Mouse (Mus musculus) midbrain, embryonic 10.5 days (tissue): ENCODE results near the gene S100a4. TPM values are rescaled to one million over a fixed set of nuclear protein-coding genes. Genes with fewer than 3 reads are reported as not detected.

Experiments
- DNase-seq: peaks from one replicate; pipeline ENCODE4 v3.0.0-alpha.2; 2017; ENCODE audit warnings: low spot score
- H3K27ac ChIP-seq: fragments of 300-500 bp; sonication (generic); replicated peaks from 2 replicates; pipeline ENCODE4 v1.5.1; 2016; ENCODE audit warnings: mild to moderate bottlenecking
- H3K27me3 ChIP-seq: fragments of 300-500 bp; sonication (generic); 2 replicates; pipeline ENCODE4 v1.6.1; 2016; ENCODE audit warnings: low read depth, mild to moderate bottlenecking; ENCODE audit not compliant: poor library complexity, severe bottlenecking
- H3K36me3 ChIP-seq: fragments of 300-500 bp; sonication (generic); 2 replicates; pipeline ENCODE4 v1.6.1; 2016; ENCODE audit warnings: mild to moderate bottlenecking, moderate library complexity
- H3K4me1 ChIP-seq: fragments of 300-500 bp; sonication (generic); 2 replicates; pipeline ENCODE4 v1.6.1; 2016
- H3K4me3 ChIP-seq: fragments of 300-500 bp; sonication (generic); 2 replicates; pipeline ENCODE4 v1.5.1; 2016; ENCODE audit warnings: mild to moderate bottlenecking, moderate library complexity
- H3K9me3 ChIP-seq: fragments of 300-500 bp; sonication (generic); replicated peaks from 2 replicates; pipeline ENCODE4 v1.6.1; 2016; ENCODE audit warnings: mild to moderate bottlenecking
- WGBS: fragments of 180-500 bp; shearing (Covaris S2); methylation state at CpG from one replicate; pipeline ENCODE4 v1.1.7; 2016; 5-methylcytosine and 5-hydroxymethylcytosine counted together
- polyA plus RNA-seq: library from polyadenylated mRNA; unstranded; fragments of >200 nt; fragmentation: Nextera tagmentation; extraction: Ambion mirVana; gene quantifications from 2 replicates; pipeline ENCODE4 v1.2.1, GENCODE M21; 2016

Gene S100a4
- polyA plus RNA-seq, 1 experiment from 2014 or later = 0.35 TPM

GRCm38 (mm10) chr3:90586906-90587305 lies 16.7 kb upstream of the S100a4 start:
- 60% methylated on average over 10 of the region's 10 CpGs for WGBS
- no peak overlapping the region for H3K27ac ChIP-seq
- H3K9me3 ChIP-seq = no peaks in the 10 kb centered on the region

DNA sequence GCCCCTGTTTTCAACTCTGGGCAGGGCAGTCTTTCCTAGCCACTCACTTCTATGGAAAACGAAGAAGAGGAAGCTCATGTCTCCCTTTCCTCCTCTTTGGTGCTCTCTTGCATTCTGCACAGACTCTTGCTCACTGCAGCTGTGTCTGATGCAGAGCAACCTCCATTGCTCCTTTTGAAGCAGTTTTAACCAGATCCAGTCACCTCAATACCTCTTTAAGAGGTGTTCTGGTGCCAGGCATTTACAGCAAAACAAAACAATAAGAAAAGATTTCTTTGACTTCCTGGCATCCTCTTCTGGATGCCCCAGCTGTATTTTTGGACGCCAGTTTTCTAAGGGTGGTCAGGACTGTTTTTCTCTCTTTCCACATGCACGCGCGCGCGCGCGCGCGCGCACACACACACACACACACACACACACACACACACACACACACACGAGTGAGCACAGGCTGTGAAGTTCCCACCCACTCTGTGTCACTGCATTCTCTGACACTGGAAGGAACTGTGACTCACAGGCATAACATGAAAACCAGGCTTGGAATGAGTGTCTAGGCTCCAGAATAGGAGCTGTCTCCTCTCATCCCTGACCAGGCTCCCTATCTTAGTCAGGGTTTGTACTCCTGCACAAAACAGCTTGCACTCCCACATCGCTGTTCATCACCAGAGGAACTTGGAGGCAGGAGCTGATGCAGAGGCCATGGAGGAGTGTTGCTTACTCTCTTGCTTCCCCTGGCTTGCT lies 16.0 kb upstream of the S100a4 start:
- no peak overlapping the region for H3K27ac ChIP-seq
- DNase-seq = no peak
- H3K27me3 ChIP-seq = no peaks in the 10 kb centered on the region
- H3K36me3 ChIP-seq = no peaks in the 10 kb centered on the region
- peaks cover 11% of the 10 kb centered on the region for H3K4me1 ChIP-seq
- WGBS = 93% methylated on average over 14 of the region's 14 CpGs
- H3K9me3 ChIP-seq = no peaks in the 10 kb centered on the region
- H3K4me3 ChIP-seq = no peak overlapping the region

More at GRCm38 (mm10) chr3:90586906-90587305, 16.7 kb upstream of the S100a4 start:
- Histone ChIP-seq H3K27me3 (no peaks in the 10 kb centered on the region), H3K4me3 (no peak overlapping the region), H3K4me1 (peaks cover 11% of the 10 kb centered on the region), H3K36me3 (no peaks in the 10 kb centered on the region)
- no peak for DNase-seq

DNA sequence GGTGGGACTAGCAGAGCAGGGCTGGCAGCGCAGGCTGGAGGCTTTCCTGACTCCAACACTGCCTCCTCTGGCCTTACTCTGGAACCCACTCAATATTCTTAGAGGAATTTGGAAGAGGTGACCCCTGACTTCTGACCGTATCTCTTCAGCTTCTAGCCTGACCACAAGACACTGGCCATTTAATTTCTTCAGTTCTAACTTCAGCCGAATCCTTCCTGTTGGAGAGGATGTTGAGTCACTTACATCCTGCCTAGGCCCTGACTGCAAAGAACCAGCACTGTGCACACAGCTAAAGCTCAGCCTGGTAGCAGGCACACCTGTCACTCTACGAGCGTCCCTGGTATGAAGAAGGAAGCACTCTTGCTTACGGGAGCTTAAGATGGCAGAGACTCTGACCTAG lies 14.2 kb upstream of the S100a4 start:
- no peak for DNase-seq
- H3K36me3 ChIP-seq = no peaks in the 10 kb centered on the region
- no peaks in the 10 kb centered on the region for H3K4me1 ChIP-seq
- no peak overlapping the region for H3K27ac ChIP-seq
- no peak overlapping the region for H3K4me3 ChIP-seq
- 87% methylated on average over 6 of the region's 6 CpGs for WGBS
- no peaks in the 10 kb centered on the region for H3K27me3 ChIP-seq
- H3K9me3 ChIP-seq = no peaks in the 10 kb centered on the region; the same call in 1 of the 2 replicates

- H3K9me3 ChIP-seq = no peaks in the 10 kb centered on the region; the same call in 1 of the 2 replicates
- DNase-seq = no peak
- H3K27ac ChIP-seq = no peak within 1 kb of the TSS
- H3K36me3 ChIP-seq = no peaks in the 10 kb centered on the region
- H3K27me3 ChIP-seq = no peaks in the 10 kb centered on the region
- H3K4me1 ChIP-seq = no peaks in the 10 kb centered on the region
- H3K4me3 ChIP-seq = no peak within 1 kb of the TSS
- 84% methylated on average over 8 of the region's 8 CpGs for WGBS
Observed at GRCm38 (mm10) chr3:90589947-90590346, 13.6 kb upstream of the S100a4 start, which contains the start of gene S100a2. Gene S100a2, plus strand, starts transcription at chr3:90590247.

DNA sequence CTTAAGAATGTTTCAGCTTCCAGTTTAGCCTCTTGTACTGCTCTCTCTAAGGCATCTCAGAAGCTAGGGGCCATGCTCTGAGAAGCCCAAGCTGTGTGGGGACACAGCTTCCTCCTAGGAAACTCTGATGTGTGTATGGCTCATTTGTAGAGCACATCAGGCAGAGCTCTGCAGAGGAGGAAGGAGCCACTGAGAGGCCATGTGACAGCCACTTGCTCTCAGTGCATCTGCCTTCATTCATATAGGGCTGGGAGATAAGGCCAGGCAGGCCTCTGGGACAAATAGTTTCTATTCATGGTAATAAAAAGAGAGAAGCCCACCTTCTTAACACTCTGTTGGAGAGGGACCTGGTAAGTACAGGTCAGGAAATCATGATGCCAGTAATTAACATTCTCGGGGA lies 9.1 kb upstream of the S100a4 start:
- H3K4me3 ChIP-seq = no peak overlapping the region
- no peaks in the 10 kb centered on the region; the same call in 1 of the 2 replicates for H3K9me3 ChIP-seq
- H3K27ac ChIP-seq = no peak overlapping the region
- H3K27me3 ChIP-seq = no peaks in the 10 kb centered on the region
- DNase-seq = no peak
- H3K36me3 ChIP-seq = no peaks in the 10 kb centered on the region
- WGBS = 82% methylated on average over 1 of the region's 1 CpGs
- 0 out of 2 replicates have a peak, but pooled peaks cover 3% of the 10 kb centered on the region for H3K4me1 ChIP-seq

- Histone ChIP-seq H3K4me3 (no peak overlapping the region), H3K4me1 (0 out of 2 replicates have a peak, but pooled peaks cover 3% of the 10 kb centered on the region), H3K27ac (no peak overlapping the region), H3K9me3 (no peaks in the 10 kb centered on the region; the same call in 1 of the 2 replicates), H3K36me3 (no peaks in the 10 kb centered on the region), H3K27me3 (no peaks in the 10 kb centered on the region)
- 83% methylated on average over 5 of the region's 5 CpGs for WGBS
- DNase-seq = no peak
Observed at GRCm38 (mm10) chr3:90595556-90595955, 8.0 kb upstream of the S100a4 start.

- Histone ChIP-seq H3K27me3 (no peaks in the 10 kb centered on the region), H3K4me3 (no peak overlapping the region), H3K27ac (no peak overlapping the region), H3K4me1 (0 out of 2 replicates have a peak, but pooled peaks cover 3% of the 10 kb centered on the region), H3K9me3 (no peaks in the 10 kb centered on the region; the same call in 1 of the 2 replicates), H3K36me3 (no peaks in the 10 kb centered on the region)
- DNase-seq = no peak
- WGBS = 89% methylated on average over 6 of the region's 6 CpGs
Observed at GRCm38 (mm10) chr3:90596810-90597209, 6.8 kb upstream of the S100a4 start.

DNA sequence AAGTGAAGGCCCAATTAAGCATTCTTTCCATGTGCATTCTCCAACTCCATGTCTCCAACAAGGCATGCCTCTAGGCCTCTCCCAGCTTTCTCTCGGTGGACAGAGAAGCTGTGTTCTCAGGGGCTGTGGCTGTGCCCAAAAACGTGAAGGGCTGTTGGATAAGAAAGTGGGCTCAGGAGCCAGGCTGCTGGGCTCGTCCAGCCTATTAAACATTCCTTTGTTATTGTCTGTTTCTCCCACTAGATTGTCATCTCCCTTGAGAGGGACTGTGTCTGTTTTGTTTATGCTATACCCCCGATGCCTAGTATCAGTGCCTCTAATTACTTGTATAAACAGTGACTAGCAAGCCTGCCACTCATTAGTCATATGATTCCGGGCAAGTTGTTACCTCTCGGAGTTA lies 5.8 kb upstream of the S100a4 start:
- Histone ChIP-seq H3K27ac (no peak overlapping the region), H3K4me3 (no peak overlapping the region), H3K27me3 (no peaks in the 10 kb centered on the region), H3K36me3 (no peaks in the 10 kb centered on the region), H3K9me3 (no peaks in the 10 kb centered on the region; the same call in 1 of the 2 replicates), H3K4me1 (0 out of 2 replicates have a peak, but pooled peaks cover 3% of the 10 kb centered on the region)
- DNase-seq = no peak
- 62% methylated on average over 6 of the region's 6 CpGs for WGBS

- Histone ChIP-seq H3K9me3 (no peaks in the 10 kb centered on the region; the same call in 1 of the 2 replicates), H3K27me3 (no peaks in the 10 kb centered on the region), H3K4me3 (no peak overlapping the region), H3K27ac (no peak overlapping the region), H3K36me3 (no peaks in the 10 kb centered on the region), H3K4me1 (0 out of 2 replicates have a peak, but pooled peaks cover 3% of the 10 kb centered on the region)
- 80% methylated on average over 4 of the region's 4 CpGs for WGBS
- DNase-seq = no peak
Observed at GRCm38 (mm10) chr3:90598212-90598611, 5.4 kb upstream of the S100a4 start.

DNA sequence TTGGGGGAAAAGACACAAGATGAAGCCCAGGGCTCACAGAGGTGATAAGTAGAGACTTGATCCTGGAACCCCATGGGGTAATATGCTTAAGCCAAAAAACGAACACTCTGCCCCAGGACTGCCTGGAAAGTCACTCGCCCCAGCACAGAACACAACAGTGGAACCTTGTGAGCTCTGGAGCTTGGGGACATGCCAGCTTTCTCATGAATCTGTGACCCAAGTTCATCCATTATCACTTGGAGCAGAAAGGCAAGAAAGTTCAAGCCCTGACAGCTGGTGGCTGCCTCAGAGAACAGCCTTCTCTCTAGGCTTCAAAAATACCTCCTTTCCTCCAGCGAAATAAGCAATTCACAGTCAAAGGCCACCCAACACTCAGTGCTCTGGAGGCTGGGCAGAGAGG lies 4.2 kb upstream of the S100a4 start:
- 0 out of 2 replicates have a peak, but pooled peaks cover 3% of the 10 kb centered on the region for H3K4me1 ChIP-seq
- no peaks in the 10 kb centered on the region for H3K9me3 ChIP-seq
- no peaks in the 10 kb centered on the region for H3K27me3 ChIP-seq
- no peaks in the 10 kb centered on the region for H3K36me3 ChIP-seq
- WGBS = 79% methylated on average over 3 of the region's 3 CpGs
- no peak overlapping the region for H3K4me3 ChIP-seq
- no peak for DNase-seq
- no peak overlapping the region for H3K27ac ChIP-seq

DNA sequence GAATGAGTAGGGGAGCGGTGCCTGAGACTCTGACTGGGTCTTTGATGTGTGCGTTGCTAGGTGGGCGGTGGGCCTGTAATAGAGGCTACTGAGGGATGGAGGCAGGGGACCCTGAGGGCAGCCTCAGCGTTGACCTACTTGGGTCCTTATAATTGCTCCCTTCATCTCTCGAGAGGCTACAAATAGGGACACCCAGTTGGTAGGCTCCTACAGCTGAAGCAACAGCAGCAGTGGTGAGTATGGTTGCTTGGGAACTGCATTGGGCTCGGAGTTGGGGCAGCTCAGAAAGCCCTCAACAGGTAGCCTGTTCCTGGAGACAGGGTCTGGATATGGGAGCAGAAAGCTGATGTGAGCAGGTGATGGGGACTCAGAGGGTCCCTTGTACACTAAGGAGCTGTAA lies 3.5 kb upstream of the S100a4 start:
- no peaks in the 10 kb centered on the region for H3K36me3 ChIP-seq
- H3K27ac ChIP-seq = no peak overlapping the region
- H3K4me1 ChIP-seq = 0 out of 2 replicates have a peak, but pooled peaks cover 3% of the 10 kb centered on the region
- no peaks in the 10 kb centered on the region for H3K27me3 ChIP-seq
- 87% methylated on average over 6 of the region's 6 CpGs for WGBS
- H3K9me3 ChIP-seq = no peaks in the 10 kb centered on the region
- no peak overlapping the region for H3K4me3 ChIP-seq
- no peak for DNase-seq

- Histone ChIP-seq H3K27ac (no peak overlapping the region), H3K9me3 (no peaks in the 10 kb centered on the region), H3K4me3 (no peak overlapping the region), H3K27me3 (no peaks in the 10 kb centered on the region), H3K4me1 (0 out of 2 replicates have a peak, but pooled peaks cover 3% of the 10 kb centered on the region), H3K36me3 (no peaks in the 10 kb centered on the region)
- DNase-seq = no peak
- WGBS = 80% methylated on average over 8 of the region's 8 CpGs
Observed at GRCm38 (mm10) chr3:90600458-90601195, 2.9 kb upstream of the S100a4 start.
